Mouse (Mus musculus) lung, adult 2 months (tissue): ENCODE data around the gene Cacna1c. TPM values are rescaled to one million over a fixed set of nuclear protein-coding genes. Genes with fewer than 3 reads are reported as not detected.
A peak's percentile ranks its signal among the peaks of the same experiment; 100 is the strongest.

ENCODE experiments used
- DNase-seq: peaks from one replicate; pipeline ENCODE4 v3.0.0; 2022
- H3K4me1 ChIP-seq: fragments of 200-500 bp; 2 replicates; pipeline ENCODE4 v1.6.1; 2011; ENCODE audit warnings: low read length; ENCODE audit not compliant: control insufficient read depth, insufficient read depth
- H3K4me3 ChIP-seq: fragments of 200-500 bp; replicated peaks from 2 replicates; pipeline ENCODE3; 2011; ENCODE audit warnings: low read depth, mild to moderate bottlenecking, control low read depth, low read length; ENCODE audit errors: extremely low read depth
- CTCF ChIP-seq: fragments of 200-500 bp; IDR thresholded peaks from 2 replicates; pipeline ENCODE4 v1.5.1; 2011; ENCODE audit warnings: mild to moderate bottlenecking, low read length, control low read depth; ENCODE audit not compliant: insufficient read depth
- POLR2A ChIP-seq: fragments of 200-500 bp; IDR thresholded peaks from 2 replicates; pipeline ENCODE4 v1.6.1; 2011; ENCODE audit warnings: low read depth, mild to moderate bottlenecking, control low read depth, low read length, borderline replicate concordance; ENCODE audit errors: extremely low read depth
- WGBS: fragments of 180-500 bp; shearing (Covaris S2); methylation state at CpG from one replicate; pipeline ENCODE4 v1.1.7; 2018; 5-methylcytosine and 5-hydroxymethylcytosine counted together
- polyA plus RNA-seq: library from polyadenylated mRNA; depleted of rRNA; stranded (reverse); fragments of >200 nt; gene quantifications from 2 replicates; pipeline ENCODE4 v1.2.3, GENCODE M21; 2012

Cacna1c gene
- polyA plus RNA-seq, 1 experiment: 16.3 TPM

DNA sequence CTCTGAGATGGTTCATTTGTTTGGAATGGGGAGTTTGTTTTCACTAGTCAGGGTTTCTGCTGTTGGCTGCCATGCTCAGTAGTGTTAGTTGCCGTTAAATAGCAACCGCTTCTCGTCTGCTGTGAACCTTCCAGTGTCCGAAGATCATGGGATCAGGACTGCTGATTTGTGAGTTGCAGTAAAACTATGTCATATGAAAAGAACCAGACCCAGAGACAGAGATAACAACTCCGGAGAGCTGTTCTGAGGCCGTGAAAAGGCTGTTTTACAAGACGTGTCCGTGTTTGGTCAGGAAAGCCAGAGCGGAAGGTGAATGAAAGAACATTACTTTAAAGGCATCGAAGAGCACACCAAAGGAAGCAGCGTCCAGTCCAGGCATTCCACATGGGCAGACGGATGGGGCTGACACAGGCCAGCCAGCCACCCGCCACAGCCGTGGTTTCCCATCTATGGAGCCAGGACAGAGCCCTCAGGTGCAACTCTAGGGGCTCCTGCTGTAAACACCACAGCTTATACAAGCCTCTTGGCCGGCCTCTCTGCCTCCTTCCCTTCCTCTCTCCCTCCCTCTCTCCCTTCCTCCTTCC, 2.6 kb downstream of the Cacna1c start:
- Histone ChIP-seq H3K4me3 (no peak overlapping the region), H3K4me1 (no peaks in the 10 kb centered on the region)
- TF ChIP-seq CTCF (no peak), POLR2A (no peak)
- DNase-seq: no peak
- WGBS: 83% methylated on average over 15 of the region's 15 CpGs

DNA sequence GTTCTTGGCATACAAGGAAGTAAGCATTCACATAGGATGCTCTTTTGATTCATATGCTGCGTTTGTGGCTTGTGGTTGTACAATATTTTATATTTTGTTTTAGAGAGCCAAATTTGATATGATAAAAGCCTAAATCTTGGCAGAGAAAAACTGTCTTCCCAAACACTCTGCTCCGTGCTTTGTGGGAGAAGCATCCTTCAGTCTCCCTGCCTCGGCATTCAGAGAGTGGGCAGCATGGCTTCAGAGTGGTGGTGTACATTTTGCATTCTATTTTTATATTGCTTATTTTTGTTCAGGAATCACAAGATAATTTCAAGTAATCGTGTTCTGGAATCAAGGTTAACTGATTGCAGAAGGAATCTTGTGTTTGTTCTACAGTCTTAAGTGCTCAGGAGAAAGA, 4.7 kb downstream of the Cacna1c start:
- no peak for DNase-seq
- WGBS: 79% methylated on average over 4 of the region's 4 CpGs
- TF ChIP-seq POLR2A: no peak
- no peak for TF ChIP-seq CTCF
- Histone ChIP-seq H3K4me3 (no peak overlapping the region), H3K4me1 (no peaks in the 10 kb centered on the region)

DNA sequence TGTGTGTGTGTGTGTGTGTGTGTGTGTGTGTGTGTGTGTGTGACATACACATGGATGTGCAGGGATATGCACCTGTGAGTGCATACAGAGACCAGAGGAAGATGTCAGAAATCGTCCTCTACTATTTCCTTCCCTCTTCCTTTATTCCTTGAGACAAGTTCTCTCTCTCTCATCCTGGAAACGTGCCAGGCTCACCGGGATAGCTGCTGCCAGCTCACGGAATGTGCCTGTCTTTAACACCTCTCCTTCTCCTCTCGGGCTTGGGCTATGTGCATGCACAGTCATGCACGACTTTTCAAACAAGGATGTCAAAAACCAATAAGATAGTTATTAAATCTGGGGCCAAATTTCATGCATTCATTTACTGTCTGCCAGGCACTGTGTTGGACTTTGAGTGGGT, 8.6 kb downstream of the Cacna1c start:
- no peak for DNase-seq
- no peak for TF ChIP-seq POLR2A
- no peak for TF ChIP-seq CTCF
- 66% methylated on average over 6 of the region's 6 CpGs for WGBS
- no peaks in the 10 kb centered on the region for H3K4me1 ChIP-seq
- H3K4me3 ChIP-seq: no peak overlapping the region

DNA sequence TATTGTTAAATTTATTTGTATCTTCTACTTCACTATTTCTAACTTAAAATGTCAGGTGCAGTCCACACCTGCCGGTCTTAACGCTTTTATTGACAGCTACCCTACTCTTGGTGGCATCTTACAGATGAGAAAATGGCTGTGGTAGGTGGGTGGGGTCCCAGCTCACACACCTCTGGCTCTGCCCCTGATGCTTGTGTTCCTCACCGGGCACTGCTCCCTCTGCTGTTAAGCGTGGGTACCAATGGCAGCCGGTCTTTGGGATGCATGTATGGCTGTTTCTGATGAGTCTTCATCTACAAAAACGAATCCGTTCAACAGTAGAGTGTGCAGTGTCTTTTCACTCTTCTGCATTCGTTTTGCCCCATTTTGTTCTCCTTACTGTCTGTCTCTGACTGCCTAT, 9.6 kb downstream of the Cacna1c start:
- WGBS: 66% methylated on average over 8 of the region's 8 CpGs
- TF ChIP-seq CTCF (peak; percentile 28; the same call in 1 of the 2 replicates), POLR2A (no peak)

DNA sequence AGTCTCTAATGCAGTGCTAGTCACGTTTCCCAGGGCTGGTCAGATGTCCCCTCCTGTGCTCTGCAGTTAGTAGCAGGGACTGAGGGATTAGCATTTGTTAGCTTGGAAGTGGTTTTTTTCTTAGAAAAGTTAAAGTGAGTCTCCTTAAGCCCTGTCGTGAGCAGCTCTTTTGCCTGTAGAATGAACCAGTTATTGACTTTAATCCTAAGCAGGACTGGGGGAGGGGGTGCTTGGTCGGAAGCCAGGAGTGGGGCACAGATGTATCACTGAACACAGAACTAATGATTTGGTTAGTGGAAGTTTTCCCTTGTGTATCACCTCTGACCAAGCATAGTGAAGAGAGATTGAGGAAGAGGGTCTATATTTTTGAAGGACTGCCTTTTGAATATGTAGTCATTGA, 12.4 kb downstream of the Cacna1c start:
- no peak overlapping the region for H3K4me3 ChIP-seq
- 77% methylated on average over 3 of the region's 3 CpGs for WGBS
- DNase-seq: no peak
- H3K4me1 ChIP-seq: no peaks in the 10 kb centered on the region
- TF ChIP-seq CTCF: no peak

More for the DNA sequence above, 9.6 kb downstream of the Cacna1c start:
- no peak for DNase-seq
- Histone ChIP-seq H3K4me1 (no peaks in the 10 kb centered on the region), H3K4me3 (no peak overlapping the region)

DNA sequence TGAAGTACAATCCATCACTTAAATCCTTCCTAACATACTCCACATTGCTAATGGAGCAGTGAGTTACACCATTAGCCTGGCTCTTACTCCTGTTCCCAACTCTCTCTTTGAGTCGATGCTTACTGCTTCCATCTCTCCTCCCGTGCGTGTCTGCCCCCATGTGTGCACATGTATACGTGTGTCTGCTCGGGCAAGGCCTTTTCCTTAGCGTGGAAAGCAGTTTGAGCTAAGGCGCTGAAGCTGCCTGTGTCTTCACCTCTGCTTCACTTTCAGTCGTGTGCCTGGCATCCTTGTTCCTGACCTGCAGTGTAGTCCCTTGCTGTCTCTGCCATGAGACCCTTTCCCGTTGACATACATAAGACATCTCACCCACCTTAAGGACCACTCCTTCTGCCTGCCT, 14.0 kb downstream of the Cacna1c start:
- no peaks in the 10 kb centered on the region for H3K4me1 ChIP-seq
- 89% methylated on average over 9 of the region's 9 CpGs for WGBS
- no peak for TF ChIP-seq CTCF
- TF ChIP-seq POLR2A: no peak
- no peak overlapping the region for H3K4me3 ChIP-seq
- no peak for DNase-seq

DNA sequence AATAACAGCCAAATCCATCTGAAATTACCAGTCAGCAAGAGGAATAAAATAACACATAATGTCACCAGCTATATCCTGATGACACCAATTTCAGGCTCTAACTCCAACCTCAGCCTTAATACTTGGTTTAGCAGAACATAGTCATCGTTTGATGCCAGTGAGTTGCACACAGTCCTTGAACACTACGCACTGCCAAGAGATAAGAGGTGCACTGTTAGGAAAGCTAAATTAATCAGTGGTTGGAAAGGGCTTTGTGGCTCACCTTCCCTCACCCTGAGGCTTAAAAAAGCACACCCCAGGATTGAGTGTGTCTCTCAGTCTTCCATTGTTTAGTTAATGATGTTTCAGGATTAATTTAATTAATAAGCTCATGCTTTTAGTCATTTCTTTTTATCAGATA, 16.0 kb downstream of the Cacna1c start:
- DNase-seq: no peak
- whole genome bisulfite sequencing: 78% methylated on average over 2 of the region's 2 CpGs
- Histone ChIP-seq H3K4me3 (no peak overlapping the region), H3K4me1 (peaks cover 2% of the 10 kb centered on the region; the same call in 1 of the 2 replicates)
- TF ChIP-seq CTCF: no peak
- TF ChIP-seq POLR2A: no peak

DNA sequence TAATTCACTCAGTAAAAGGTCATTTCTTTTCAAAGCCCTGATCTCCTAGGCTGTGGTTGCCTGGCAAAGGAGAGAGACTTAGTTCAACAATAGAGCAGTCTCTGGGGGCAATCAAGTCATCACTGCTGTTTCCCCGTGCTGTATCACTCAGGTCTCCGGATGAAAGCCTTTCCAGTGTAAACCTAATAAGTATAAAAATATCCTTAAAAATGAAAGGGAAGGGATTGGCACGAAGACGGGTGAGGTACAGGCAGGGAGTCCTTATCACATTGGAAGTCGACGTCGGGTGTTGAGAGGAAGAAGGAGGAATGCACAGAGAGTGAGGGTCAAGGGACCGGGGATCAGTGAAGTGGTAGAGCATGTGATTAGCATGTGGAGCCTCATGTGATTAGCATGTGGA, 19.1 kb downstream of the Cacna1c start:
- Histone ChIP-seq H3K4me3 (no peak overlapping the region), H3K4me1 (peaks cover 2% of the 10 kb centered on the region; the same call in 1 of the 2 replicates)
- TF ChIP-seq POLR2A (no peak), CTCF (no peak)
- no peak for DNase-seq
- WGBS: 35% methylated on average over 8 of the region's 8 CpGs

DNA sequence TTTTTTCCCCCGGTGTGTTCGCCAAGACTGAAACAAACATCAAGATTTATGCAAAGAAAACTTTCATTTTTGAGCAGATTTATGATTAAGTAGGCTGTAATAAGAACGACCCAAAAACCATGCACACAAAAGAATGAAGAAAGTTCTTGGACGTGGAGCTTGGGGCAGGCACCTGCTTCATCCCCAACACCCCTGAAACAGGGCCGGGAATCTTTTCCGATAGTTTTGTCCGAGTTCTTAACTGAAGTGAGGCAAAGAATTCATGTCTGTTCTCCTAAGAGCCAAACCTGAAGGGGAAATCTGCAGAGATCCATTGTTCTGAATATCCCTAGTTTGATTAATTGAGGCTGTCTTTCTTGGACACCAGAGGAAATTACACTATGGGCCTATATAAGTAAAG, 20.1 kb downstream of the Cacna1c start:
- no peak for TF ChIP-seq CTCF
- no peak for TF ChIP-seq POLR2A
- WGBS: 55% methylated on average over 7 of the region's 7 CpGs
- no peak for DNase-seq
- no peak overlapping the region for H3K4me3 ChIP-seq
- peaks cover 2% of the 10 kb centered on the region; the same call in 1 of the 2 replicates for H3K4me1 ChIP-seq

DNA sequence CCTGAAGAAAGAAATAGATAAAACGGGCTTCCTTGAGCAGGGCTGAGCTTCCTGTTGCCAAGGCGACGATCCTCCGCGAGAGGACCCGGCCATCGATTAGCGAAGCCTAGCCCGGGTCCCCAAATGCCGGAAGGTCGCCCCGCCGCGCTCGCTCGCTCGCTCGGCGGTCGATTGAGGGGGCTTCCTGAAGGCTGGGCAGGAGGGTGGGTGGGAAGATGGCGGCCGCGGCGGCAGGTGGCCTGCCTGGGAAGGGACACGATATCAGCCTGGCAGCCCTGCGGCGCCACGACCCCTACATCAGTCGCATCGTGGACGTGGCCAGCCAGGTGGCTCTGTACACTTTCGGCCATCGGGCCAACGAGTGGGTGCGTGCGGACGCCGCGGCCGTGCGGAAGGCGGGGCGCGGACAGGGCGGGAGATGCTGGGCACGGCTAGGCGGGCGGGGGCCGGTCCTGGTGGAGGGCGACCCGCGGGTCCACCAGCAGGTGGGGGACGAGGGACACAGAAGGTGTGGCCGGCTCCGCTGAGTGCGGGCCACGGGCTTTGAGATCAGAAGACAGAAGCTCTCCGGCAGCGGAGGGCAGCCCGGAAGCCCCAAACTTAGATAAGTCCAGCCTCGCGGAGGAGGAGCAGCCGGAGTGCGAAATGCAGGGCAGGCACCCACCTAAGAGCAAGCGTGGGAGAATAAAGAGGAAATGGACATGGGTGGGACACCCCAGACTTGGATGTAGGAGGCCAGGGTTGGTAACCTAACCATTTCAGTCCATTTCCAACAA, 21.0 kb downstream of the Cacna1c start, which contains the start of gene Dcp1b:
Gene Dcp1b (plus strand): TSS at position 176 of the 776 bp plus-strand sequence.
- Histone ChIP-seq H3K4me3 (peak within 1 kb of the TSS; percentile 100), H3K4me1 (peaks cover 2% of the 10 kb centered on the region; the same call in 1 of the 2 replicates)
- peak; percentile 85 for DNase-seq
- TF ChIP-seq CTCF (no peak), POLR2A (peak; percentile 72; the same call in 1 of the 2 replicates)
- WGBS: under 1% methylated on average over 65 of the region's 65 CpGs
